Mouse (Mus musculus) CH12.LX (cell line): ENCODE data around the gene Prkar1b.

Experiments
- BHLHE40 ChIP-seq: IDR thresholded peaks from 2 replicates; pipeline ENCODE4 v1.6.1; 2011; ENCODE audit warnings: mild to moderate bottlenecking, low read depth, low read length, improper control_type of control experiment
- CTCF ChIP-seq, 2 experiments: IDR thresholded peaks in 1 of 2; conservative IDR thresholded peaks in 1 of 2; 2 replicates each; pipeline ENCODE4 v1.5.1; 2011 to 2012; ENCODE audit warnings: low read depth in 2 of 2, low read length in 2 of 2, improper control_type of control experiment in 1 of 2, inconsistent platforms in 1 of 2, mild to moderate bottlenecking in 1 of 2, moderate library complexity in 1 of 2
- E2F4 ChIP-seq: IDR thresholded peaks from 2 replicates; pipeline ENCODE4 v1.6.1; 2011; ENCODE audit warnings: low read depth, low read length, improper control_type of control experiment; ENCODE audit not compliant: insufficient replicate concordance
- EP300 ChIP-seq: IDR thresholded peaks from 2 replicates; pipeline ENCODE4 v1.6.1; 2011; ENCODE audit warnings: low read length, improper control_type of control experiment
- HCFC1 ChIP-seq: IDR thresholded peaks from 2 replicates; pipeline ENCODE4 v1.6.1; 2012; ENCODE audit warnings: low read depth, mild to moderate bottlenecking, inconsistent platforms, low read length, improper control_type of control experiment
- KAT2A ChIP-seq: IDR thresholded peaks from 2 replicates; pipeline ENCODE4 v1.6.1; 2012; ENCODE audit warnings: low read length, improper control_type of control experiment, inconsistent platforms; ENCODE audit not compliant: insufficient replicate concordance
- MXI1 ChIP-seq: IDR thresholded peaks from 2 replicates; pipeline ENCODE4 v1.6.1; 2011; ENCODE audit warnings: mild to moderate bottlenecking, low read depth, low read length, improper control_type of control experiment
- POLR2A ChIP-seq: IDR thresholded peaks from 2 replicates; pipeline ENCODE4 v1.6.1; 2011; ENCODE audit warnings: low read depth, mild to moderate bottlenecking, improper control_type of control experiment, low read length
- POLR2AphosphoS2 ChIP-seq: IDR thresholded peaks from 2 replicates; pipeline ENCODE4 v1.6.1; 2011; ENCODE audit warnings: low read depth, low read length, improper control_type of control experiment
- TBP ChIP-seq: conservative IDR thresholded peaks from 2 replicates; pipeline ENCODE4 v1.6.1; 2011; ENCODE audit warnings: low read depth, low read length, improper control_type of control experiment
- TCF12 ChIP-seq: IDR thresholded peaks from 2 replicates; pipeline ENCODE4 v1.6.1; 2014; ENCODE audit warnings: low read depth, mild to moderate bottlenecking, inconsistent platforms, low read length, improper control_type of control experiment
- ZMIZ1 ChIP-seq: IDR thresholded peaks from 2 replicates; pipeline ENCODE4 v1.6.1; 2012; ENCODE audit warnings: low read depth, mild to moderate bottlenecking, inconsistent platforms, low read length, improper control_type of control experiment

DNA sequence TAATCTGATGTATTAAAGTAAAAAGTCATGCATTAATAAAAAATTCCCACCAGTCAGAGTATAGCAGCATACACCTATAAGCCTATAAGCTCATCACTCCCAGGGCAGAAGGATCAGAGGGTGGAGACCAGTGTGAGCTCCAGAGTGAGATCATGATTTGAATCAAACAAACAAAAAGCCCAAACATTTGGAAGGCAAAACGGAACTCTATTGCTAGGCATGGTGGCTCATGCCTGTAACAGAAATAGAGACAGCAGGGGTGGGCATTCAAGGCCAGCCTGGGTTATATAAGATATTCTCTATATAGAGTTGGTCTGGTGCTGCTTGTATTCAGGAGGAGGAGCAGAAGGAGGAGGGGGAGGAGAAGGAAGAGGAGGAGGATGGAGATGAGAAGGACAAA lies 13.5 kb downstream of the Prkar1b start:
- TF ChIP-seq TCF12, result no peak
- no peak for TF ChIP-seq POLR2A
- TF ChIP-seq CTCF (conservative IDR thresholded peaks at IDR 0.05 in 1 of 2, IDR thresholded peaks at IDR 0.05 in 1 of 2; ENCODE audit: low read depth in 2 of 2, low read length in 2 of 2), result no peak
- no peak for TF ChIP-seq EP300
- TF ChIP-seq HCFC1, result no peak
- TF ChIP-seq ZMIZ1, result no peak
- TF ChIP-seq KAT2A, result no peak
- TF ChIP-seq E2F4, result no peak
- no peak for TF ChIP-seq TBP
- no peak for TF ChIP-seq MXI1
- no peak for TF ChIP-seq BHLHE40
- TF ChIP-seq POLR2AphosphoS2, result no peak
